Mouse (Mus musculus) effector memory CD4-positive, alpha-beta T cell, adult 7 months (primary cell): ENCODE results near the gene Tagln2. TPM values are rescaled to one million over a fixed set of nuclear protein-coding genes. Genes with fewer than 3 reads are reported as not detected.

Source experiments
- polyA plus RNA-seq: library from polyadenylated mRNA; unstranded; fragments of 100-300 nt; shearing (Covaris generic); gene quantifications from one replicate; pipeline ENCODE4 v1.2.1, GENCODE M21; 2017

Tagln2 gene
- 643 TPM for polyA plus RNA-seq

GRCm38 (mm10) chr1:172499765-172500441 is at the start of gene Tagln2:
Gene Tagln2, plus strand, starts transcription at chr1:172500047.

DNA sequence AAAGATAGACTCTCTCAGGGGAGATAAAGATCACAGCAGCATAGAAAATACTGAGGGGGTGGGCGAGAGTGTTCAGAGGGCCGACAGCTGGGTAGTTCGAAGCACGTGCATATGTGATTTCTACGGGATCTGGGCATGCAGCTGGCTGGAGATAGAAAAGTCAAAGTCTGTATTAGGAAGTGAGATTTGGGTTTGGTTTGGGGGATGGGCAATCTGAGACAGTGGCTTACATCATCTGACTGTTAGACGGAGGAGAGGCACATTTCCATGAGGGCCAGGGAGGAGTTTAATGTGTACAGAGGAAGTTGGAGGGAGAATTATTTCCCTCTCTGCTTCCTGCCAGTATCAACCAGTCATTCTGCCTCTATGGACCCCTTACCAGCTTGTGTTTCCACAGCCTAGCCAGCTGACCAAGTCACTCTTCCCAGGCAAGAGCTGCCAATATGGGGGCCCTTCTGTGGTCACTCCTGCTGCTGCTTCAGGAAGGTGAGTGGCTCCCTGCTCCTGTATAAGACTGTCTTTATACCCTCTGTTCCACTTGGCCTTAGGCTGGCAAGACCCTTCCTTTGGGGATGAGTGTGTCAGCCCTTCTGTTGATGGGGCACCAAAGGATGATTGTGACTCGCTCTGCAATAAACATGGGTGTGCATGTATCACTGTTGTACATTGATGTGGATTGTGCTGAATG is 24.6 kb upstream of the Tagln2 start, which contains the start of gene Slamf9:
TSS of gene Slamf9 (plus strand) at position 305 of the 688 bp plus-strand sequence.

DNA sequence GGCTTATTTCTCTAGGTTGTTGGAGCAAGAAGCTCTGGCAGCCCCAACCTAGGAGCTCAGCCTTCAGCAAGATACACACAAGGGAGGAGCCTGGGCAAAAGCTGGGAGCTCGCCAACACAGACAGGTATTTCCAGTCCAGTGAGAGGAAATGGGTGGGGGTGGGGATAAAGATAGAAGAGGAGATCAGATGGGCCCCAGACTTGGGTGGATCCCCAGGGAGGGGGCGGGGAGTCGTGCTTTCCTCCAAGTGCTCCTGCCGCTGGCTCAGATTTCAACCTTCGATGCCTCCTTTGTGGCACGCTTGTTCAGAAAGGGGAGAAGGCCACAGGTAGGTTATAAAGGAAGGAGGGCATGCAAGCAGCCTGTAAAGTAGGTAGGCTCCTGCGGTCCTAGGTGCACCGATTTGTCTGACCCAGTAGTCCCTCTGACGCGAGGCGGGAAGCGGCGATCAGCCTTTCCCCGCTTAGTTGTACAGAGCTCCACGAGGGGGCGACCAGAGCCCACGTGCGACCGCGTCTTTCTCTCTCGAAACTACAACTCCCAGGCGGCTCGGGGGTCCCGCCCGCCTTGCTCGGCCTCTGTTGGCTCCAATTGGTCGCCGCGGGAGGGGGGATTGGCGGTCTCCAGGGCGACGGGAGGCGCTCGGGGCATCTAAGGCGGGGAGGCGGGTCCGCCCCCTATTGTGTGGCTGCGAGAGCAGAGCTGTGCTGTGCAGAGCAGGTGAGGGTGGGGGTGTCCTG is 18.1 kb upstream of the Tagln2 start, which contains the start of gene Igsf9:
TSS of gene Igsf9 (plus strand) at position 249 of the 741 bp plus-strand sequence.

DNA sequence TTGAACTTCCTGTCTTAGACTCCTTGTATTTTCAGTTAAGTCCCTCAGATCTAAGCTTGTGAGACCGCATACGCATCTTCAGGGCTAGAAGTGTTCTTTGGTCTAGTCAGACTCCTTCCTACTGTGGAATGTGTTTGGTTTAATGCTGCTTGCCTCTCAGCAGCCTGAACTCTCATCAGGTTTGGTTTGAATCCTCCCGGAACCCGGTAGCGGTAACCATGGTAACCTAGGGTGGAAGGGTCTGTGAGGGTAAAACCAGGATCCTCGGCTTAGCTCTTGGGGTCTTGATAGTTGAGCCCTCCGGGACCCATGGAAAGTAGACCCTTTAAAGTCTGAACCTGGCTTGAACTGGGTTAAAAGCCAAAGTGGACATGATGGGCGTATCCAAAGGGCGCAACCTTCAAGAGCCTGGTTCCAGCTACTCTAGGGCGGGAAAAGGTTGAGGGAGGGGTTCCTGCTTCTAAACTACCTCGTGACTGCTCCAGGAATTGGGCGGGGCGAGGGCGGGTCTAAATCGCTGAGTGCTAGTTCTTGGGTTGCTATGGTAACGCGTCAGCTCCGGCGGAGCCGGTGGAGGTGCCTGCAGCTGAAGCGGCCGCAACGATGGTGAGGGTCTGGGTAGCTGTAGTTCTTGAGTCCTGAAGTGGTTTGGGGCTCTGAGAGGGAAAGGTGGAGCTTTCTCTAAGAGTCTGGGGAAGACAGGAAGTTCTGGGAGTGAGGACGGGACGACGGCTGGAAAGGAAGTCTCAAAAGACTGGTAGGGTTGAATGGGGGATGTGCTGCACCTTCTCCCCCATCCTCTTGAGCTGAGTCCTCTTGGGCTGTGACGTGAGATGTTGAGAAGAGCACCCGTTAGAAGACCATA is 21.0 kb downstream of the Tagln2 start, which contains the start of gene Cfap45:
TSS of gene Cfap45 (plus strand) at position 226 of the 865 bp plus-strand sequence.

GRCm38 (mm10) chr1:172555638-172556037 is 55.8 kb downstream of the Tagln2 start, which contains the start of gene Vsig8:
Gene Vsig8, plus strand, starts transcription at chr1:172555938.

Other genes starting within 250 kb of the Tagln2 start
- gene Atp1a4, start 241.6 kb upstream of the Tagln2 start, polyA plus RNA-seq = not detected
- 55.0 TPM for gene Igsf8, start 238.4 kb upstream of the Tagln2 start, polyA plus RNA-seq
- gene Atp1a2, start 202.0 kb upstream of the Tagln2 start, polyA plus RNA-seq = not detected
- not detected for gene Kcnj9, start 170.7 kb upstream of the Tagln2 start, polyA plus RNA-seq
- 0.18 TPM for gene Kcnj10, start 158.8 kb upstream of the Tagln2 start, polyA plus RNA-seq
- 12.6 TPM for gene Pigm, start 123.5 kb upstream of the Tagln2 start, polyA plus RNA-seq
- not detected for gene Slamf9, start 24.7 kb upstream of the Tagln2 start, polyA plus RNA-seq
- gene Igsf9, start 18.3 kb upstream of the Tagln2 start, polyA plus RNA-seq = 0.78 TPM
- gene Cfap45, start 20.8 kb downstream of the Tagln2 start, polyA plus RNA-seq = 0.94 TPM
- gene Vsig8, start 55.9 kb downstream of the Tagln2 start, polyA plus RNA-seq = not detected
- gene Slamf8, start 90.5 kb downstream of the Tagln2 start, polyA plus RNA-seq = 0.60 TPM
- gene Fcrl6, start 102.5 kb downstream of the Tagln2 start, polyA plus RNA-seq = not detected
- 3.1 TPM for gene Dusp23, start 132.9 kb downstream of the Tagln2 start, polyA plus RNA-seq
- not detected for gene Crp, start 198.0 kb downstream of the Tagln2 start, polyA plus RNA-seq